11 mouse cellular contexts compared by ENCODE assay signal in the genomic region with DNA sequence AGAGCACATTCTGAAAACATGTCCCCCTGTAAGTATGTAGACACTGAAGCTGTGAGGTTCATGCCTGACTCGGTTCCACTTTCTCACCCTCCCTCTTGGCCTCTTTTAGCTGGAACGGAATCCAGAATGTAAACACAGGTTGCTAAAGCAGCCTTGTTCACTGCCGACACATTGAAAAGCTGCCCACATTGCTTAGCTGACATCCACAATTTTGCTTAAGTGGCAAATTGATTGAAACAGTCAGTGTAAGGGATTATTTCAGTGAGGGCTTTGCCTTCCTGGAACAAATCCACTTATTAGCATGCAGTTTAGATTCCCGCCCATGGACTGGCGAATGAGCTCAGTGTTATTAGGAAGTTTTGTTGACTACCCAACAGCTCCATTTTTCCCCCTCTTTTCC.
A peak's percentile ranks its signal among the peaks of the same experiment; 100 is the strongest.
DNase-seq lines count a peak whose midpoint lies in the region; ATAC-seq and TF ChIP-seq lines count a peak whose summit lies in the region.
"Had no signal": no experiment of that assay in that cellular context is flagged by ENCODE, and none has a peak within 500 bp of the region (broad histone marks: within the 10 kb centered on the region; RNA-seq: fewer than 3 reads in every experiment).

No protein-coding gene starts in this region.

- no peaks in the 10 kb centered on the region for H3K36me3 ChIP-seq in lung, embryonic 15.5 days
- H3K36me3 ChIP-seq in midbrain, embryonic 16.5 days (ENCODE audit: control insufficient read depth, insufficient read depth, low read length): no peaks in the 10 kb centered on the region
- H3K36me3 ChIP-seq: heart, embryonic 12.5 days had no signal

- DNase-seq in layer of hippocampus, adult 2 months (ENCODE audit: low spot score in 2 of 2): no peak
- no peak for DNase-seq in layer of hippocampus, postnatal 25 days (ENCODE audit: extremely low spot score in 1 of 2, low spot score in 1 of 2)
- DNase-seq in fibroblast of lung, adult 2 months (ENCODE audit: low read depth): peak; percentile 47
- DNase-seq in adrenal gland, postnatal 10 days: no peak
- no peak for DNase-seq in adipocyte (ENCODE audit: low spot score)
- DNase-seq: layer of hippocampus, postnatal 36 days had no signal

- no peak overlapping the region for H3K4me2 ChIP-seq in lung, embryonic 15.5 days
- no peak overlapping the region for H3K4me2 ChIP-seq in midbrain, embryonic 16.5 days (ENCODE audit: low read length)
- H3K4me2 ChIP-seq: heart, embryonic 12.5 days had no signal

- H3K9ac ChIP-seq in lung, embryonic 15.5 days: no peak overlapping the region
- H3K9ac ChIP-seq in midbrain, embryonic 16.5 days (ENCODE audit: low read depth, low read length): no peak overlapping the region
- H3K9ac ChIP-seq: heart, embryonic 12.5 days had no signal

- peaks cover 14% of the 10 kb centered on the region for H3K4me1 ChIP-seq in lung, embryonic 15.5 days
- peaks cover 23% of the 10 kb centered on the region for H3K4me1 ChIP-seq in midbrain, embryonic 16.5 days (ENCODE audit: control insufficient read depth, insufficient read depth, low read length)

- TF ChIP-seq CTCF in layer of hippocampus, adult 2 months (conservative IDR thresholded peaks at IDR 0.05): no peak

- no peaks in the 10 kb centered on the region for H3K9me3 ChIP-seq in lung, embryonic 15.5 days
- H3K9me3 ChIP-seq in midbrain, embryonic 16.5 days (replicated peaks; ENCODE audit: control insufficient read depth, low read length, poor library complexity, severe bottlenecking): no peaks in the 10 kb centered on the region
- H3K9me3 ChIP-seq: heart, embryonic 12.5 days had no signal

- ATAC-seq in lung, embryonic 15.5 days (ENCODE audit: borderline replicate concordance, extremely low read depth, low FRiP score, low TSS enrichment): peak; percentile 62
- 0 out of 2 replicates have a peak, but pooled peaks have one; percentile 16 for ATAC-seq in midbrain, embryonic 16.5 days
- ATAC-seq: intestine, postnatal 0 days had no signal

- no peaks in the 10 kb centered on the region for H3K27me3 ChIP-seq in lung, embryonic 15.5 days
- H3K27me3 ChIP-seq in midbrain, embryonic 16.5 days (ENCODE audit: control insufficient read depth, insufficient read depth, low read depth, low read length): no peaks in the 10 kb centered on the region
- H3K27me3 ChIP-seq: heart, embryonic 12.5 days had no signal

- H3K27ac ChIP-seq in layer of hippocampus, adult 2 months: peak overlapping the region; percentile 10; the same call in 1 of the 2 replicates
- H3K27ac ChIP-seq in lung, embryonic 15.5 days: peak overlapping the region; percentile 55
- 0 out of 2 replicates have a peak overlapping the region, but pooled peaks have one; percentile 2 for H3K27ac ChIP-seq in midbrain, embryonic 16.5 days (ENCODE audit: low read length)
- H3K27ac ChIP-seq: stomach, postnatal 0 days had no signal

- H3K4me3 ChIP-seq in layer of hippocampus, adult 2 months: no peak overlapping the region
- H3K4me3 ChIP-seq in lung, embryonic 15.5 days: no peak overlapping the region
- no peak overlapping the region for H3K4me3 ChIP-seq in midbrain, embryonic 16.5 days (ENCODE audit: low read depth, low read length)
- H3K4me3 ChIP-seq: heart, embryonic 12.5 days had no signal

- 17% methylated on average over 5 of the region's 5 CpGs for WGBS in lung, embryonic 15.5 days
- 22% methylated on average over 5 of the region's 5 CpGs for WGBS in midbrain, embryonic 16.5 days

Comparison
In these comparisons a context has a peak if more than half of its experiments do, and no peak if none do; other contexts are left out.
1. H3K27ac ChIP-seq: peak in every context shown above with its lines; median percentile 55 in lung, embryonic 15.5 days; 10 in layer of hippocampus, adult 2 months; 2 in midbrain, embryonic 16.5 days.